Mouse (Mus musculus): ENCODE measurements at regions not wholly inside any gene's neighbourhood (a gene's known extent, or its start where the extent isn't known, plus 50 kb on each side); places are given as distances from the start of the nearest gene placed in this dataset.

DNA sequence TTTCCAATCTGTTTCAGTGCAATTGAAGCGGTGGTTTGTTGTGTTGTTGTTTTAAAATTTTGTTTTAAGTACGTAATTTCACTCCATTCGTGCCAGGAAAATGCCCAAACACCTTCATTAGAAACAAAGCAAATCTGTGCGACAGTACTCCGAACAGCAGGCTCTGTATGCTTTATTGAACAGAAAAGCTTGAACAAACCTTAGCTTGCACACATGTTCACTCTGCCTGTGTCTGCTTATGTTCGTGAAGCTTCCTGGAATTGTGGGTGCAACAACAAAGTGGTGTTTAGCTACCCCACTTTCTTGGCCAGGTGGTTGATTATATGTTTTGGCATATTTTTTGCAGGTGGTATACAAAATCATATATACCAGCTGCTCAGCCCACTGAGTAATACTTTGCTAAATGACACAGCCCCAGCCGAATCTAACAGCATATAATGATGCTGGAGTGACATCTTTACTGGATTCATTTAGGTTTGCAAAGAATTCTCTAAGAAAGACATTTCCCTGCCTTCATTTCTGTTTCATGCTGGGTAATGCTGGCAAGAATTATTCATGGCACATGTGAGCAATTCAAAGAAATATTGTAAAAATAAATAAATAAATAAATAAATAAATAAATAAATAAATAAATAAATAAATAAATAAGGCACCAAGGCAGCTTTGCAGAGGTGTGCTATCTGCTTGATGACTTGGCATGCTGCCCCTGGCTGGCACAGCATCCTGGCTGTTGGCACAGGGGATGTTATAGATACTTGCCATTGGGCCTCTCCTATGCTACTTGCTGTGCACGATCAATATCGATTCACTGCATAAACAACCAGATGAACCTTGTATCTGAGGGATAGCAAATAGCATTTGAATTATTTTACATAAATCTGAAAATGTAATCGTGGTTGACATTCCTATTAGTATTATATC, 679.9 kb downstream of the Dach1 start:
- TF ChIP-seq CTCF (conservative IDR thresholded peaks at IDR 0.05; ENCODE audit: low read length) (no peak), POU5F1 (IDR thresholded peaks at IDR 0.05; ENCODE audit: borderline replicate concordance, low read length) (no peak), NANOG (IDR thresholded peaks at IDR 0.05; ENCODE audit: borderline replicate concordance, low read length) (no peak)
